Mouse (Mus musculus) embryonic facial prominence, embryonic 15.5 days (tissue): ENCODE results near the gene Tnfrsf4. TPM values are rescaled to one million over a fixed set of nuclear protein-coding genes. Genes with fewer than 3 reads are reported as not detected.

ENCODE experiments used
- ATAC-seq: fragments of 200-750 bp; cut with Nextera tagmentation; 2 replicates; pipeline ENCODE4 v1.8.0; 2017; ENCODE audit warnings: low read depth, moderate TSS enrichment; ENCODE audit not compliant: insufficient number of reproducible peaks, low FRiP score, low TSS enrichment
- H3K27ac ChIP-seq: fragments of 300-500 bp; sonication (generic); replicated peaks from 2 replicates; pipeline ENCODE4 v1.5.1; 2015; ENCODE audit warnings: mild to moderate bottlenecking, inconsistent platforms
- H3K27me3 ChIP-seq: fragments of 300-500 bp; sonication (generic); 2 replicates; pipeline ENCODE4 v1.6.1; 2015; ENCODE audit warnings: inconsistent platforms
- H3K36me3 ChIP-seq: fragments of 300-500 bp; sonication (generic); 2 replicates; pipeline ENCODE4 v1.6.1; 2015; ENCODE audit warnings: mild to moderate bottlenecking, inconsistent platforms
- H3K4me1 ChIP-seq: fragments of 300-500 bp; sonication (generic); 2 replicates; pipeline ENCODE4 v1.6.1; 2015; ENCODE audit warnings: inconsistent platforms
- H3K4me2 ChIP-seq: fragments of 300-500 bp; sonication (generic); replicated peaks from 2 replicates; pipeline ENCODE4 v1.6.1; 2015; ENCODE audit warnings: mild to moderate bottlenecking, inconsistent platforms
- H3K4me3 ChIP-seq: fragments of 300-500 bp; sonication (generic); replicated peaks from 2 replicates; pipeline ENCODE4 v1.5.1; 2015; ENCODE audit warnings: mild to moderate bottlenecking, inconsistent platforms
- H3K9ac ChIP-seq: fragments of 300-500 bp; sonication (generic); 2 replicates; pipeline ENCODE4 v1.6.1; 2015; ENCODE audit warnings: inconsistent platforms
- H3K9me3 ChIP-seq: fragments of 300-500 bp; sonication (generic); replicated peaks from 2 replicates; pipeline ENCODE4 v1.6.1; 2016; ENCODE audit warnings: inconsistent platforms
- WGBS: fragments of 180-500 bp; shearing (Covaris S2); methylation state at CpG from one replicate; pipeline ENCODE4 v1.1.7; 2015; 5-methylcytosine and 5-hydroxymethylcytosine counted together
- polyA plus RNA-seq: library from polyadenylated mRNA; unstranded; fragments of >200 nt; fragmentation: Nextera tagmentation; extraction: Ambion mirVana; gene quantifications from 2 replicates; pipeline ENCODE4 v1.2.1, GENCODE M21; 2015

Tnfrsf4 gene
- polyA plus RNA-seq, 1 experiment from 2014 or later = 1.1 TPM

GRCm38 (mm10) chr4:156028580-156028979 is 14.9 kb downstream of the Tnfrsf4 start:
- H3K36me3 ChIP-seq = peaks cover 20% of the 10 kb centered on the region
- H3K9ac ChIP-seq = no peak overlapping the region
- 93% methylated on average over 7 of the region's 7 CpGs for WGBS
- no peak for ATAC-seq
- no peaks in the 10 kb centered on the region for H3K27me3 ChIP-seq
- H3K4me3 ChIP-seq = no peak overlapping the region
- no peak overlapping the region for H3K4me2 ChIP-seq
- no peaks in the 10 kb centered on the region for H3K9me3 ChIP-seq
- H3K4me1 ChIP-seq = peaks cover 40% of the 10 kb centered on the region
- H3K27ac ChIP-seq = no peak overlapping the region

DNA sequence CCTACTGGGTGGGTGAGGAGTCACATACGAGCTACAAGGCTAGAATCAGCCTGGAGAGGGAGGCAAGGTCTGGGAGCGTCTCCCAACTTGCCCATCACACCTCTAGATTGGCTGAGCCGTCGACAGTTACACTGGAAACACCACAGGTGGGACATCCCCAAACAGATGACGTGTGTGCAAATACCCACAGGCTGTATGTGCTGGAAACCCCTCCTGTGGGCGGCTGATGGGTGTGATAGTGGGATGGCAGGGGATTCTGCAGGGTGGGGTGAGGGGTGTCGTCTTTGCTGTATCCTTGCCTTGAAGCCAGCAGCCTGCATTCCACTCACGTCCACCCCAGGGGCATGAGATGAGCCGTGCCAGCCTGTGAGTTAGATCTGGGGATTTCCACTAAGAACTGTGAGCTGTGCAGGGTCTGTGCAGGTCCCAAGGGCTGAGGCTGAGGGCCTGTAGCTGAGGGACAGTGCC is 17.0 kb downstream of the Tnfrsf4 start:
- H3K4me3 ChIP-seq = peak overlapping the region; percentile 55
- peaks cover 45% of the 10 kb centered on the region for H3K4me1 ChIP-seq
- WGBS = 49% methylated on average over 9 of the region's 9 CpGs
- H3K9ac ChIP-seq = peak overlapping the region; percentile 42
- no peak for ATAC-seq
- no peaks in the 10 kb centered on the region for H3K9me3 ChIP-seq
- H3K4me2 ChIP-seq = peak overlapping the region; percentile 72
- H3K36me3 ChIP-seq = peaks cover 19% of the 10 kb centered on the region
- H3K27ac ChIP-seq = peak overlapping the region; percentile 96
- H3K27me3 ChIP-seq = peaks cover 16% of the 10 kb centered on the region

GRCm38 (mm10) chr4:156031255-156031592 is 17.6 kb downstream of the Tnfrsf4 start:
- peak overlapping the region; percentile 96 for H3K27ac ChIP-seq
- no peaks in the 10 kb centered on the region for H3K9me3 ChIP-seq
- 2% methylated on average over 7 of the region's 7 CpGs for WGBS
- H3K4me2 ChIP-seq = peak overlapping the region; percentile 72
- peak overlapping the region; percentile 42 for H3K9ac ChIP-seq
- peaks cover 20% of the 10 kb centered on the region for H3K27me3 ChIP-seq
- H3K4me1 ChIP-seq = peaks cover 40% of the 10 kb centered on the region
- H3K4me3 ChIP-seq = peak overlapping the region; percentile 55
- 0 out of 2 replicates have a peak, but pooled peaks have one; percentile 9 for ATAC-seq
- peaks cover 17% of the 10 kb centered on the region for H3K36me3 ChIP-seq

DNA sequence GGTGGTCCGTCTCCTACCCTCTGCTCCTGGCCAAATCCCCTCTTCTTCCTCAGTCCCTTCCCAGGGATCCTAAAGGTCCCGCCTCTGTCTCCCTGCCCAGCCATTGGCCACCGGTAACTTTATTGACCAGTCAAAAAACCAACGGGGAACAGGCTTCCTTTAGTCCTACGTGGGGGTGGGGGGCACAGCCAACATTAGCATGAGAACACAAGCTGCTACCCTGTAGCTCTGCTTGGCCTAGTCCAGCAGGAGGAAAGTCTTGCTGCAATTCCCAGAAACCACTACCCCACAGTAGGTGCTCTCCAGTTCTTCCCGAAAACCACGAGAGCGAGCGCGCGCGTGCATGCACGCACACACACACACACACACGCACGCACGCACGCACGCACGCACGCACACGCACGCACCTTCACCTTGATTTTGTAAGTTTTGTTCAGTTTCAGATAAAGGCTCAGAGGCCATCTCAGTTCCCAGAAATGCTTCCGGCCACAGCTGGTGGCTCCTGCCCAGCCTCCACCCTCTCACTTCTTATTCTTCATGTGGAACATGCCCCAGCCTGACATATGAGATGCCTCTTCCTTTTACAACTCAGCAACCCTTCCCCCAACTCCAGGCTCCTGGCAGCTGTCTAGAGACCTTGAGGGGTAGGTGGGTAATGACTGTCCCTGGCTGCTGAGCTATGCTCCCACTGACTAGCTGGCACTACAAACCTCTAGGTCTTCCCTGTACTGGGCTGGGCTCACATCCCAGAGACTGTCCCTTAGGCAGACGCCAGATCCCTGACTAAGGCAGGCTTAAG is 18.1 kb downstream of the Tnfrsf4 start:
- Histone ChIP-seq H3K4me3 (peak overlapping the region; percentile 55), H3K27ac (peak overlapping the region; percentile 96), H3K4me2 (peak overlapping the region; percentile 72), H3K36me3 (peaks cover 17% of the 10 kb centered on the region), H3K9ac (peak overlapping the region; percentile 42), H3K9me3 (no peaks in the 10 kb centered on the region), H3K4me1 (peaks cover 38% of the 10 kb centered on the region), H3K27me3 (peaks cover 22% of the 10 kb centered on the region)
- WGBS = under 1% methylated on average over 24 of the region's 24 CpGs
- ATAC-seq = peak; percentile 87

GRCm38 (mm10) chr4:156032856-156033255 is 19.2 kb downstream of the Tnfrsf4 start:
- Histone ChIP-seq H3K4me3 (no peak overlapping the region), H3K4me2 (0 out of 2 replicates have a peak overlapping the region, but pooled peaks have one; percentile 72), H3K27ac (peak overlapping the region; percentile 96), H3K36me3 (peaks cover 15% of the 10 kb centered on the region), H3K27me3 (peaks cover 22% of the 10 kb centered on the region), H3K9ac (no peak overlapping the region), H3K9me3 (no peaks in the 10 kb centered on the region), H3K4me1 (peaks cover 38% of the 10 kb centered on the region)
- no peak for ATAC-seq
- 71% methylated on average over 4 of the region's 4 CpGs for WGBS

- H3K9ac ChIP-seq = no peak overlapping the region
- H3K4me2 ChIP-seq = no peak overlapping the region
- H3K36me3 ChIP-seq = peaks cover 8% of the 10 kb centered on the region; the same call in 1 of the 2 replicates
- WGBS = 49% methylated on average over 6 of the region's 6 CpGs
- no peaks in the 10 kb centered on the region for H3K9me3 ChIP-seq
- H3K27me3 ChIP-seq = peaks cover 22% of the 10 kb centered on the region
- peaks cover 38% of the 10 kb centered on the region for H3K4me1 ChIP-seq
- H3K4me3 ChIP-seq = no peak overlapping the region
- ATAC-seq = no peak
- no peak overlapping the region for H3K27ac ChIP-seq
These were observed 20.0 kb downstream of the Tnfrsf4 start for GRCm38 (mm10) chr4:156033476-156034119.

- no peak for ATAC-seq
- 0 out of 2 replicates have a peak, but pooled peaks cover 3% of the 10 kb centered on the region for H3K36me3 ChIP-seq
- WGBS = 61% methylated on average over 4 of the region's 4 CpGs
- H3K4me1 ChIP-seq = peaks cover 38% of the 10 kb centered on the region
- no peak overlapping the region for H3K9ac ChIP-seq
- H3K27ac ChIP-seq = no peak overlapping the region
- H3K4me3 ChIP-seq = no peak overlapping the region
- H3K27me3 ChIP-seq = peaks cover 22% of the 10 kb centered on the region
- H3K9me3 ChIP-seq = no peaks in the 10 kb centered on the region
- no peak overlapping the region for H3K4me2 ChIP-seq
These were observed 20.7 kb downstream of the Tnfrsf4 start for GRCm38 (mm10) chr4:156034301-156034700.

- no peak overlapping the region for H3K9ac ChIP-seq
These were observed 21.3 kb downstream of the Tnfrsf4 start for GRCm38 (mm10) chr4:156034901-156035300.

DNA sequence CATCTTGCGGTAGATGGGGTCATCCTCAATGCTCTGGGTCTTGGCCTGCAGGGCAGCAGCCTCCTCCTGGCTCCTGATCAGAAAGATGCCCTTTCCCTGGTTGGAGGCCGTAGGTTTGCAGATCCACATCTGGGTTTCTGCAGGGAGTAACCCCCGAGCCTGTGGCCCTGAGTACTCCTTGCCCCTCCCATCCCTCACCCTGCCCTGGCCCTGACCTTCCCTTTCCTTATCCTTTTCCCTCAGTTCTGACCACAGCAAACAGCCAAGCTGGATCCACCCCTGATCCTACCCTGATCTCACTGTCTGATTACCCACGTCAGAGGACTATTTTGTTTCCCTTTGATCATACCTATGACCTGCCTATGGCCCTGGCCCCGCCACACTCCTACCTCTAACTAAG is 31.1 kb downstream of the Tnfrsf4 start:
- no peak overlapping the region for H3K4me2 ChIP-seq
- H3K27me3 ChIP-seq = no peaks in the 10 kb centered on the region
- no peaks in the 10 kb centered on the region for H3K4me1 ChIP-seq
- no peaks in the 10 kb centered on the region for H3K36me3 ChIP-seq
- 48% methylated on average over 5 of the region's 5 CpGs for WGBS
- ATAC-seq = no peak
- no peak overlapping the region for H3K4me3 ChIP-seq
- H3K9me3 ChIP-seq = no peaks in the 10 kb centered on the region
- H3K9ac ChIP-seq = no peak overlapping the region
- no peak overlapping the region for H3K27ac ChIP-seq

More at GRCm38 (mm10) chr4:156034901-156035300, 21.3 kb downstream of the Tnfrsf4 start:
- peak overlapping the region; percentile 40 for H3K4me2 ChIP-seq
- H3K4me1 ChIP-seq = peaks cover 38% of the 10 kb centered on the region
- no peaks in the 10 kb centered on the region for H3K9me3 ChIP-seq
- peak overlapping the region; percentile 16; the same call in 1 of the 2 replicates for H3K4me3 ChIP-seq
- 10% methylated on average over 25 of the region's 25 CpGs for WGBS
- peaks cover 22% of the 10 kb centered on the region for H3K27me3 ChIP-seq
- ATAC-seq = no peak
- H3K36me3 ChIP-seq = no peaks in the 10 kb centered on the region
- no peak overlapping the region for H3K27ac ChIP-seq

GRCm38 (mm10) chr4:156049779-156050178 is 36.1 kb downstream of the Tnfrsf4 start:
- no peak overlapping the region for H3K9ac ChIP-seq
- H3K36me3 ChIP-seq = no peaks in the 10 kb centered on the region; the same call in 1 of the 2 replicates
- H3K4me3 ChIP-seq = no peak overlapping the region
- WGBS = 78% methylated on average over 3 of the region's 3 CpGs
- ATAC-seq = no peak
- H3K27me3 ChIP-seq = no peaks in the 10 kb centered on the region
- no peaks in the 10 kb centered on the region for H3K4me1 ChIP-seq
- no peaks in the 10 kb centered on the region for H3K9me3 ChIP-seq
- no peak overlapping the region for H3K27ac ChIP-seq
- H3K4me2 ChIP-seq = no peak overlapping the region

GRCm38 (mm10) chr4:156050391-156050980 is 36.8 kb downstream of the Tnfrsf4 start:
- 0 out of 2 replicates have a peak, but pooled peaks have one; percentile 9 for ATAC-seq

More at GRCm38 (mm10) chr4:156050391-156050980, 36.8 kb downstream of the Tnfrsf4 start:
- Histone ChIP-seq H3K4me3 (no peak overlapping the region), H3K36me3 (no peaks in the 10 kb centered on the region; the same call in 1 of the 2 replicates), H3K9me3 (no peaks in the 10 kb centered on the region), H3K4me2 (no peak overlapping the region), H3K27ac (no peak overlapping the region), H3K27me3 (no peaks in the 10 kb centered on the region), H3K4me1 (peaks cover under 1% of the 10 kb centered on the region; the same call in 1 of the 2 replicates), H3K9ac (no peak overlapping the region)
- WGBS = 68% methylated on average over 6 of the region's 6 CpGs
